Mouse (Mus musculus) thymus, adult 2 months (tissue): ENCODE measurements around the gene Ushbp1. TPM values are rescaled to one million over a fixed set of nuclear protein-coding genes. Genes with fewer than 3 reads are reported as not detected.
A peak's percentile ranks its signal among the peaks of the same experiment; 100 is the strongest.

Experiments used
- DNase-seq: peaks from one replicate; pipeline ENCODE4 v3.0.0; 2021
- H3K27ac ChIP-seq: fragments of 200-500 bp; 2 replicates; pipeline ENCODE4 v1.5.1; 2012; ENCODE audit warnings: low read length, control low read depth; ENCODE audit not compliant: control insufficient read depth, insufficient read depth
- H3K27me3 ChIP-seq: fragments of 200-500 bp; 2 replicates; pipeline ENCODE4 v1.6.1; 2012; ENCODE audit warnings: mild to moderate bottlenecking, low read length, moderate library complexity, mixed read lengths; ENCODE audit not compliant: control insufficient read depth, insufficient read depth
- H3K36me3 ChIP-seq: fragments of 200-500 bp; 2 replicates; pipeline ENCODE4 v1.6.1; 2012; ENCODE audit warnings: mild to moderate bottlenecking, low read length, moderate library complexity; ENCODE audit not compliant: control insufficient read depth, insufficient read depth
- H3K4me1 ChIP-seq: fragments of 200-500 bp; replicated peaks from 2 replicates; pipeline ENCODE4 v1.6.1; 2012; ENCODE audit warnings: low read length; ENCODE audit not compliant: control insufficient read depth, insufficient read depth
- H3K4me3 ChIP-seq: fragments of 200-500 bp; 2 replicates; pipeline ENCODE4 v1.5.1; 2012; ENCODE audit warnings: mild to moderate bottlenecking, low read length, control low read depth, moderate library complexity; ENCODE audit not compliant: control insufficient read depth, insufficient read depth
- CTCF ChIP-seq: fragments of 200-500 bp; IDR thresholded peaks from 2 replicates; pipeline ENCODE4 v1.5.1; 2012; ENCODE audit warnings: mild to moderate bottlenecking, control low read depth, low read length, moderate library complexity, borderline replicate concordance; ENCODE audit not compliant: control insufficient read depth, poor library complexity, insufficient read depth; ENCODE audit errors: extremely low read depth
- POLR2A ChIP-seq: fragments of 200-500 bp; IDR thresholded peaks from 2 replicates; pipeline ENCODE4 v1.6.1; 2012; ENCODE audit warnings: mild to moderate bottlenecking, low read length, control low read depth, moderate library complexity; ENCODE audit not compliant: control insufficient read depth, poor library complexity, insufficient read depth; ENCODE audit errors: extremely low read depth
- WGBS: fragments of 180-500 bp; shearing (Covaris S2); methylation state at CpG from one replicate; pipeline ENCODE4 v1.1.7; 2018; 5-methylcytosine and 5-hydroxymethylcytosine counted together
- polyA plus RNA-seq: library from polyadenylated mRNA; depleted of rRNA; stranded (reverse); fragments of >200 nt; gene quantifications from 2 replicates; pipeline ENCODE4 v1.2.3, GENCODE M21; 2012

Ushbp1 gene
- polyA plus RNA-seq, 1 experiment = 13.6 TPM

DNA sequence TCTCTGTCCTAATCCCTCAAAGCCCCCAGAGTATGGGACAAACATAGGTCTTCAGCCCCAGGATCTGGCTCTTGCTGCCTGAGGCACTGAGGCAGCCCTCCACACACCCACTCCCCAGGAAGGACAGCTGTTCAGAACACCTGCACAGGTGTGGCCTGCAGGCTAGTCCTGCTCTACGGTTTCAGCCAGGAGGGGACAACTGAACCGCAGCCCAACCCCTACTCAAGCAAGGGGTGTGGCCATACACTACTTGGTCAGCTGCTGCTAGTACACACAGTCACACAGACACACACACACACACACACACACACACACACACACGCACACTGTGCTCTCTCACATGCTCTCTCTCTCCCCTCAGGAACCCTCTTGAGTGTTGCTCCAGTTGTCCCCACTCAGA is 11.7 kb downstream of the Ushbp1 start:
- TF ChIP-seq POLR2A = no peak
- TF ChIP-seq CTCF = no peak
- DNase-seq = no peak
- Histone ChIP-seq H3K4me1 (peaks cover 19% of the 10 kb centered on the region), H3K4me3 (no peak overlapping the region), H3K27ac (no peak overlapping the region), H3K27me3 (peaks cover 16% of the 10 kb centered on the region; the same call in 1 of the 2 replicates), H3K36me3 (no peaks in the 10 kb centered on the region)
- WGBS = 91% methylated on average over 3 of the region's 3 CpGs

DNA sequence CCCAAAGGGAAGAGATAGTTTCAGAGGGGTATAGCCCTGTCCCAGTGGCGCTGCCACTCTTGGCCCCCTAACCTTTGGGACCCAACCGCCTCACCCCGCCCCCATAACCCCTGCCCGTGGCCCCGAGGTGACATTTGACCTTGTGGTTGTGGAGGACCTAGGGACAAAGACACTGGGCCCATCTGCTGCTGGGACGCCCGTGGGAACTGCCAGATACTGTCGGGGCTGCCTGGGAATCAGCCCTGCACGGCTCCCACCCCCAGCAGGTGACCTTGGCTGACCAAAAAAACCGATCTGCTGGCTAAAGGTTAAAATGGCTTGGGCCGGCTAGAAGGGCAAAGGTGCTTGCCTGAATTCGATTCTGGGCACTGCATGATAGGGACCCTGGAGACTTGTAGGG is 12.2 kb downstream of the Ushbp1 start:
- 92% methylated on average over 12 of the region's 12 CpGs for WGBS
- peaks cover 16% of the 10 kb centered on the region; the same call in 1 of the 2 replicates for H3K27me3 ChIP-seq
- no peak overlapping the region for H3K4me3 ChIP-seq
- no peaks in the 10 kb centered on the region for H3K36me3 ChIP-seq
- no peak for TF ChIP-seq CTCF
- TF ChIP-seq POLR2A = no peak
- DNase-seq = no peak
- H3K4me1 ChIP-seq = peaks cover 19% of the 10 kb centered on the region
- no peak overlapping the region for H3K27ac ChIP-seq

DNA sequence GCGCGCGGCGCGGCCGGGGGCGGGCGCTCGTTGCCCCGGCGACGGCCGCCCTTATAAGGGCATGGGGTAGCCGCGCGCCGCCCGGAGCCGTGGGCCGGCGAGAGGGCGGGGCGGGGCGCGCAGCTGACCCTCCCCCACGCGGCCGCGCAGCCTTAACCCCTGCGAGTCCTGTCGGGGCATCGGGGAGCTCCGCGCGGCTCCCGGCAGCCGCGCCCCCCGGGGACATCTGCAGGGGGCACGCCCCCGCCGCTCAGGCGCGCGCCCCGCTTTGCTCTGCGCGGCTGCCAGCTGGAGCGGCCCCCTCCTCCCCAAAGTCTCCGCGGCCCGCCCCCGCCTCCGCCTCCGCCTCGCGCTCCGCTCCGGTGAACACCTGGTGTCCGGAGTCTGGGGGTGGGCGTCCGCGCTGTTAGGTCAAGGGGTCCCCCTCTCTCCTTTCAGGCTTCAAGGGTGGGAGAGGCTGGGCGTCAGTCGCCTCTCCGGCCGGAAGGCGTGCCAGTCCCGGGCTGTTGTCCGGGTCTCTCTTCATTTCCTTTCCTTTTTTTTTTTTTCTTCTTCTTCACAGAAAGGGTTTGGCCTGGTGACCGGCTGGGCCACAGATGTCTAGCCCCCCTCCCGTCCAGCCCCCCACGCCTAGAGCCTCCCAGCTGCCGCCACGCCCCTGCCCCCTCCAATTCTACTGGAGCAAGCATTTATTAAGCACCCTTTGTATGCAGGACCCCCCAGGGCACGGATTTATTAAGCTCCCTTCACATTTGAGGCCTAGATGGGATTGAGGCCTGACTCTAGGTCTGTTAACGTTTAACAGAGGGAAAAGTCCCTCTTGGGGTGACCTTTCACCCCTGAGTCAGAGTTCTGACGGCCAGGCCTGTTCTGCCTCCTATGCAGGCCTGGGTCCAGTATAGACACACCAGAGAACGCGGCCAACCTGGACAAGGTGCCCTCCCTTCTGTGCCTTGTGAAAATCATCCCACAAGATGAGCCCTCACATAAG is 13.3 kb downstream of the Ushbp1 start:
- WGBS = 12% methylated on average over 66 of the region's 80 CpGs
- peaks cover 16% of the 10 kb centered on the region; the same call in 1 of the 2 replicates for H3K27me3 ChIP-seq
- no peak for TF ChIP-seq CTCF
- no peak for TF ChIP-seq POLR2A
- H3K27ac ChIP-seq = no peak overlapping the region
- peak overlapping the region; percentile 47 for H3K4me3 ChIP-seq
- H3K36me3 ChIP-seq = no peaks in the 10 kb centered on the region
- peaks cover 19% of the 10 kb centered on the region for H3K4me1 ChIP-seq
- peak; percentile 64 for DNase-seq

DNA sequence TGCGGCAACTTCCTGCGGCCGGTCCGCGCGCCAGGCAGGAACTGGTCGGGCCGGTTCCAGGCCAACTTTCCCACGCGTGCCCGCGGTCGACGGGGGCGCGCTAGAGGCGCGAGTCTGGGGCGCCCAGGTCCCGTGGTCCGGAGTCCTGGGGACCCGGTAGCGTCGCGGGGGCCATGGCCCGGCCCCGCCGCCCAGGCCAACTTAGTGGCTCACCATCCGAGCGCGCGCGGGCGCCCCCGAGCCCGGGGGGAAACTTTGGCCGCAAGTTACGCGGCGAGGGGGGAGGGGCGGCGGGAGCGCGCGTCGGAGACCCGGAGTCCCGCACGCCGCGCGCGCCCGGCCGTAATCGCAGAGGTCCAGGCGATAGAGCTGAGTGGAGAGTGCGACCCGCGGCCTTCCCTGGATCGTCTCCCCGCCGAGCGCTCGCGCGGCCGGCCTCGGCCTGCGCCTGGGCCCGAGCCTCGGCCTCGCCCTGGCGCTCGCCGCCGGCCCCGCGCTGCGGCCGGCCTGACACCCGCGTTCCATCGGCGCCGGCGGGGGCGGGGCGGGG is 14.1 kb downstream of the Ushbp1 start, which contains the start of gene Nr2f6:
Gene Nr2f6, minus strand, starts transcription at position 540 of the 550 bp plus-strand sequence.
- H3K4me1 ChIP-seq = peaks cover 19% of the 10 kb centered on the region
- H3K36me3 ChIP-seq = no peaks in the 10 kb centered on the region
- H3K4me3 ChIP-seq = peak within 1 kb of the TSS; percentile 57
- H3K27ac ChIP-seq = no peak within 1 kb of the TSS
- peak; percentile 34 for DNase-seq
- 5% methylated on average over 89 of the region's 89 CpGs for WGBS
- no peak for TF ChIP-seq CTCF
- TF ChIP-seq POLR2A = no peak
- peaks cover 16% of the 10 kb centered on the region; the same call in 1 of the 2 replicates for H3K27me3 ChIP-seq

DNA sequence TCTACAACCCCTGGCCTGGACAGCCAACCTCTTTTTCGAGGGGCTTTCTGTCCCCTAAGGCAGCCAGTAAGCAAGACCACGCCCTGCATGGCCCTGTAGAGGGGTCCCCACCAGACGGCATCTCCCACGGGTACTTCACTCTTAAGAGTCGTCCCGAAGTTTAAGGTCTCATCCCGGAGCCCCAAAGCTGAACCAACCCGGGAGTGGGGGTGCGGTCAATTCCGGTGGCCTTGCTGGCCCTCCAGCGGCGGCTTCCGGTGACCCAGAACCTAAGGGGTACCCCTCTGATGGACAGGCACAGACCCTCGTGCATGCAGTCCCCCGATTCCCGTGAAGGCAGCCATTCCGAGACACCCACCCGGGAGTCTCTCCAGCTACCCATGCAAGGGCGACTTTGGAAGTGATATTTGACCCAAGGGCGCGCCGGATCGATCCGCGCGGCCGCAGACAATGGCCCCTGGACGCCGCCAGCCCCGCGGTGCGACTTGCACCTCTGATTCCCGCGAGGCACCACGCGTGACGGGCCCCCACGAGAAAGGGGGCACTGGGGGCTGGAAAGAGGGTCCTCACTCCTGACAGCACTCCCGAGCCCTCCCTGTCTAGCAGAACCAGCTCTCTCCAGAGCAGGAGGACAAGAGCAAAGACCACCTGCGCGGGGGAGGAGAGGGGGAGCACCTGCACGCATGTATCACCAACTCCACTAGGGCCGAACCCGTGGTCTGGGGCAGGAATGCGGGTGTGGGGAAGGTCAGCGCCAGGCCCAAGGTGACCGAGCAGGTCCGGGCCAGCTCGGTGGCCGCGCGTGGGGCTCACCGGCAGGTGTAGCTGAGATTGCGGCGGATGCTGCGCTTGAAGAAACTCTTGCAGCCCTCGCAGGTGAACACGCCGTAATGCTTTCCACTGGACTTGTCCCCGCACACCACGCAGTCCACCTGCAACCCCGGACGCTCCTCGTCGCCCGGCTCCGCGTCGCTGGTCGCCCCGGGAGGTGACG is 15.1 kb downstream of the Ushbp1 start:
- Histone ChIP-seq H3K27ac (no peak overlapping the region), H3K36me3 (no peaks in the 10 kb centered on the region), H3K27me3 (peaks cover 16% of the 10 kb centered on the region; the same call in 1 of the 2 replicates), H3K4me1 (peaks cover 26% of the 10 kb centered on the region), H3K4me3 (peak overlapping the region; percentile 57)
- 14% methylated on average over 72 of the region's 72 CpGs for WGBS
- DNase-seq = no peak
- no peak for TF ChIP-seq POLR2A
- no peak for TF ChIP-seq CTCF

DNA sequence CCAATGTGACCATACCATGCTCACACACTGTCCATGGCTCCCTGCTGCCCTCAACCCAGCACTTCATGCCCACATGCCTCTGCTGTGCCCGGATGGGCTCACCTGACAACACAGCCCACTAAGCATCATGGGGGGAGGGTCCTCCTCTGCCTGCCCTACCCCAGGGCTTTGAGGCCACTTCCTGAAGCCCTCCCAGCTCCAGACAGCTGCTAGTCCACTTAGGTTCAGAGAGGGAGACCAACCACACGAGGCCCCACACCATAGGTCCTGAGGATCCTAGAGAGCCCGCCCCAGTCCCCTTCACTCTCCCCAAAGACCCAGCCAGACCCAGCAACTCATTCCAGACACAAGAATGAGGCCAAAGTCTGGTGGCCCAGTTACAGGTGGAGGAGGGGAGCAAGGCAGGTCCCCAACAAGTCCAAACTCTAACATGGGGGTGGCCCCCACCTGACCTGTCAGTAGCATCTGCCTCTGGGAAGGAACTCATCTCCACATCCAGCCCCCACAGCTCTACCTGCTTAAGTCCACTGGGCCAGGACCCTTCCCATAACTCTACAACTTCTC is 16.0 kb downstream of the Ushbp1 start:
- 80% methylated on average over 3 of the region's 3 CpGs for WGBS

More for the DNA sequence above, 16.0 kb downstream of the Ushbp1 start:
- no peaks in the 10 kb centered on the region for H3K36me3 ChIP-seq
- no peak for TF ChIP-seq POLR2A
- TF ChIP-seq CTCF = no peak
- H3K4me1 ChIP-seq = peaks cover 29% of the 10 kb centered on the region
- no peak overlapping the region for H3K4me3 ChIP-seq
- peaks cover 16% of the 10 kb centered on the region; the same call in 1 of the 2 replicates for H3K27me3 ChIP-seq
- H3K27ac ChIP-seq = no peak overlapping the region
- no peak for DNase-seq
